Mouse (Mus musculus) gastrocnemius, postnatal 14 days (tissue): Measurements from ENCODE around the gene Lhx5. TPM values are rescaled to one million over a fixed set of nuclear protein-coding genes. Genes with fewer than 3 reads are reported as not detected.

Source experiments
- total RNA-seq, 2 experiments: library from RNA; stranded (reverse); gene quantifications; 2 replicates each; pipeline ENCODE4 v1.2.3; 2021

The Lhx5 gene
- total RNA-seq, 2 experiments from 2014 or later, result not detected

Other genes with a start within 250 kb of the Lhx5 start
- under 1 TPM; 0.40 to 0.55 TPM for gene Sdsl, start 41.1 kb downstream of the Lhx5 start, total RNA-seq
- gene Sds, start 44.8 kb downstream of the Lhx5 start, total RNA-seq, result not detected
- 10 to 100 TPM; 31.7 to 34.3 TPM for gene Plbd2, start 71.9 kb downstream of the Lhx5 start, total RNA-seq
- gene Slc8b1, start 79.5 kb downstream of the Lhx5 start, total RNA-seq, result 10 to 100 TPM; 12.5 to 13.0 TPM
- gene Tpcn1, start 157.0 kb downstream of the Lhx5 start, total RNA-seq, result 10 to 100 TPM; 47.6 to 50.9 TPM
- gene Iqcd, start 157.3 kb downstream of the Lhx5 start, total RNA-seq, result under 1 TPM in 1 of 2 experiments, not detected in 1; 0.13 TPM
- 1 to 10 TPM; 4.3 to 5.3 TPM for gene Rita1, start 180.9 kb downstream of the Lhx5 start, total RNA-seq
- gene Ddx54, start 181.0 kb downstream of the Lhx5 start, total RNA-seq, result 10 to 100 TPM; 20.1 to 22.3 TPM
- not detected for gene Cfap73, start 202.5 kb downstream of the Lhx5 start, total RNA-seq
- gene Rasal1, start 217.1 kb downstream of the Lhx5 start, total RNA-seq, result not detected